Mouse (Mus musculus) embryonic fibroblast, embryonic 13.5 days (primary cell): ENCODE measurements around the gene Tmem59l.

Source experiments
- CTCF ChIP-seq: IDR thresholded peaks from 2 replicates; pipeline ENCODE4 v1.5.1; 2011; ENCODE audit warnings: mild to moderate bottlenecking, control low read depth, low read length, moderate library complexity, borderline replicate concordance; ENCODE audit not compliant: insufficient read depth
- POLR2A ChIP-seq: IDR thresholded peaks from 2 replicates; pipeline ENCODE4 v1.6.1; 2011; ENCODE audit warnings: low read depth, mild to moderate bottlenecking, control low read depth, low read length, moderate library complexity

- no peak; the same call in 1 of the 2 replicates for TF ChIP-seq POLR2A
- TF ChIP-seq CTCF = no peak
These were observed 26.6 kb downstream of the Tmem59l start for GRCm38 (mm10) chr8:70460606-70461005.
